Mouse (Mus musculus) heart, postnatal 0 days (tissue): ENCODE results near the gene Ugt1a6b.

ENCODE experiments used
- CTCF ChIP-seq: IDR thresholded peaks from 2 replicates; pipeline ENCODE4 v1.5.1; 2016; ENCODE audit warnings: antibody characterized with exemption, control low read depth, low read depth
- EP300 ChIP-seq: IDR thresholded peaks from 2 replicates; pipeline ENCODE4 v1.6.1; 2016; ENCODE audit warnings: antibody characterized with exemption, low read depth

- TF ChIP-seq CTCF (no peak), EP300 (no peak)
Observed at GRCm38 (mm10) chr1:88227482-88227881, 124.4 kb downstream of the Ugt1a6b start.
